Mouse (Mus musculus) heart, adult 2 months (tissue): Measurements from ENCODE around the gene Cenpx.

Experiments used
- EP300 ChIP-seq: fragments of 200-500 bp; IDR thresholded peaks from 2 replicates; pipeline ENCODE4 v1.6.1; 2011; ENCODE audit warnings: low read depth, low read length, control low read depth; ENCODE audit not compliant: insufficient read depth
- POLR2A ChIP-seq: fragments of 200-500 bp; IDR thresholded peaks from 2 replicates; pipeline ENCODE4 v1.6.1; 2011; ENCODE audit warnings: mild to moderate bottlenecking, low read depth, low read length, control low read depth; ENCODE audit not compliant: insufficient read depth

GRCm38 (mm10) chr11:120684086-120684485 lies 29.5 kb downstream of the Cenpx start:
- TF ChIP-seq POLR2A: no peak
- no peak for TF ChIP-seq EP300
